Mouse (Mus musculus) bone marrow macrophage, adult 2 months (primary cell): Measurements from ENCODE around the gene Ehhadh. TPM values are rescaled to one million over a fixed set of nuclear protein-coding genes. Genes with fewer than 3 reads are reported as not detected.

Experiments used
- H3K27ac ChIP-seq: 2 replicates; pipeline ENCODE4 v1.5.1; 2012; ENCODE audit warnings: low read depth, low read length; ENCODE audit not compliant: insufficient read depth
- H3K4me1 ChIP-seq: 2 replicates; pipeline ENCODE4 v1.6.1; 2012; ENCODE audit warnings: low read length; ENCODE audit not compliant: control insufficient read depth, insufficient read depth
- H3K4me3 ChIP-seq: 2 replicates; pipeline ENCODE4 v1.5.1; 2012; ENCODE audit warnings: mild to moderate bottlenecking, low read length, moderate library complexity; ENCODE audit not compliant: insufficient read depth
- CTCF ChIP-seq: IDR thresholded peaks from 2 replicates; pipeline ENCODE4 v1.5.1; 2012; ENCODE audit warnings: low read depth, mild to moderate bottlenecking, low read length, moderate library complexity
- POLR2A ChIP-seq: IDR thresholded peaks from 2 replicates; pipeline ENCODE4 v1.6.1; 2012; ENCODE audit warnings: mild to moderate bottlenecking, low read depth, low read length, borderline replicate concordance
- polyA plus RNA-seq: library from polyadenylated mRNA; stranded (reverse); fragments of >200 nt; gene quantifications from 2 replicates; pipeline ENCODE4 v1.2.4, GENCODE M21; 2012; ENCODE audit not compliant: missing spikeins, insufficient read depth, insufficient read length

The Ehhadh gene
- 1.6 and 1.8 TPM in 2 replicates for polyA plus RNA-seq

DNA sequence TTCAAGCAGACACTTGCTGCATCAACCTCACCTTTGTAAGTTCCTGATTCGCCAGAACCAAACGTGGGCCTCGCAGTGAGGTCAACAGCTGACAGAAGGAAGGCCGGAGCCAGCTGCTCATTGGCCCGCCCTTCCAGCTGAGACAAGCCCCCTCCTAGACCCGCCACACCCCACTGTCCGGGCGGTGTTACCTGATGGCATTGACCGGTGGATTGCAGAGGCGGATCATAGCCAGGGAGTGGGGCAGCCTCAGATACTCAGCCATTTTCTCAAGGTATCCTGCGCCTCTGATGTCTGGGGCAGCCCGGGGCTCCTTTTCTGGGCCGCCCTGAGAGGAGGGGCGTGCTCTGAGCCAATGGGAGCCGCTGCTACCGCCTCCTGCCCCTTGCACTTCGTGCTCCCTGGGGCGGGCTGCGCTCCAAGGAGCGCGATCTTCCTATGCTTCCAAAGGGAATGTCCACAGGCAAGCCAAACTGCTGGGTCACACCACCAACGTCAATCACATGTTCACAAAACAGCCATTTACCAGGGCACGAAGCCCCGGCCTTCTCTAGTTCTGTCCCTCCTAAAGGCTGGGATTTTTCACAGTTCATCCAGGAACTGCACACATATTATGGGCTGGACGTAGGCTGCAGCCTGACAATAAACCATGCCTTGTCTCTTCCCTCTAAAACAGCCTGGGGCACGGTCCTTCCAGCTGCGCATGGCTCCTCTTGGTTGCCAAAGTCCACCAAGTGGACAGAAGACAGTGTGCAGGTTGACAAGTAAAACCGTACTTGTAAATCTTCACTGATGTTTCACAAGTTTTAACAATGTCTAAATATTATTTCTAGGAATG, at the start of gene Ehhadh:
Gene Ehhadh (minus strand): TSS at position 292 of the 838 bp plus-strand sequence.
- no peak for TF ChIP-seq POLR2A
- no peak for TF ChIP-seq CTCF
- no peak within 1 kb of the TSS for H3K4me3 ChIP-seq
- no peak within 1 kb of the TSS for H3K27ac ChIP-seq
- H3K4me1 ChIP-seq, result peaks cover under 1% of the 10 kb centered on the region

- Histone ChIP-seq H3K27ac (no peak overlapping the region), H3K4me1 (peaks cover 14% of the 10 kb centered on the region), H3K4me3 (peak overlapping the region; percentile 11; the same call in 1 of the 2 replicates)
- no peak for TF ChIP-seq POLR2A
Observed at GRCm38 (mm10) chr16:21836311-21837072, 48.9 kb upstream of the Ehhadh start.

GRCm38 (mm10) chr16:21835584-21835931, 48.0 kb upstream of the Ehhadh start:
- H3K27ac ChIP-seq, result no peak overlapping the region
- no peak for TF ChIP-seq CTCF
- TF ChIP-seq POLR2A, result no peak

GRCm38 (mm10) chr16:21834866-21835583, 47.4 kb upstream of the Ehhadh start:
- TF ChIP-seq POLR2A (no peak), CTCF (no peak)
- H3K27ac ChIP-seq, result no peak overlapping the region
- no peak overlapping the region for H3K4me3 ChIP-seq
- peaks cover 14% of the 10 kb centered on the region for H3K4me1 ChIP-seq

More at GRCm38 (mm10) chr16:21835584-21835931, 48.0 kb upstream of the Ehhadh start:
- H3K4me1 ChIP-seq, result peaks cover 14% of the 10 kb centered on the region
- H3K4me3 ChIP-seq, result no peak overlapping the region

- TF ChIP-seq CTCF (no peak), POLR2A (no peak)
- H3K27ac ChIP-seq, result no peak overlapping the region
- H3K4me3 ChIP-seq, result no peak overlapping the region
- peaks cover 16% of the 10 kb centered on the region for H3K4me1 ChIP-seq
Observed at GRCm38 (mm10) chr16:21833970-21834369, 46.4 kb upstream of the Ehhadh start.

GRCm38 (mm10) chr16:21833469-21833868, 45.9 kb upstream of the Ehhadh start:
- TF ChIP-seq CTCF, result no peak
- no peak for TF ChIP-seq POLR2A
- Histone ChIP-seq H3K4me3 (no peak overlapping the region), H3K27ac (no peak overlapping the region), H3K4me1 (peaks cover 16% of the 10 kb centered on the region)

GRCm38 (mm10) chr16:21831764-21832163, 44.2 kb upstream of the Ehhadh start:
- Histone ChIP-seq H3K4me3 (no peak overlapping the region), H3K27ac (no peak overlapping the region), H3K4me1 (peaks cover 16% of the 10 kb centered on the region)
- no peak for TF ChIP-seq CTCF
- TF ChIP-seq POLR2A, result no peak

DNA sequence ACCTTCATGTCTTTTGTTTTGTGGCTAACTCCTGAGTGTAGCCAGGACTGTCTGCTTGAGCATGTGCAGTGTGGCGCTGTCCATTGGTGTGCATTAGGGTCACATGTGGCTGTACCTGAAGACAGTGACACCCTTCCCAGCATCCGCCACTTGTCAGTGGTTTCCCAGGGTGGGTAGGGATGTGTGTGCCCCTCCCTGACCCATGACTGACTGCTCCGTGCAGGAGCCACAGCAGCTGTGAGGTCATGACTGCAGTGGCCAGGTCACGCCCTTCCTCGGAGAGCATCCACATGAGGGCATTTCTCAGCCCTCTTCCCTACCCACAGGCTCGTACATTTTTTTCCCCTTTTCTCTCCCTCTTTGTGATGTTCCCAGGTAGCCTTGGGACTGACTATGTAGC, 43.2 kb upstream of the Ehhadh start:
- Histone ChIP-seq H3K4me3 (no peak overlapping the region), H3K4me1 (peaks cover 14% of the 10 kb centered on the region), H3K27ac (no peak overlapping the region)
- no peak for TF ChIP-seq CTCF
- no peak for TF ChIP-seq POLR2A

GRCm38 (mm10) chr16:21829711-21830110, 42.1 kb upstream of the Ehhadh start:
- TF ChIP-seq CTCF (no peak), POLR2A (no peak)
- no peak overlapping the region for H3K27ac ChIP-seq
- H3K4me3 ChIP-seq, result no peak overlapping the region
- peaks cover 10% of the 10 kb centered on the region for H3K4me1 ChIP-seq
